Mouse (Mus musculus) layer of hippocampus, adult 18-20 months (tissue): ENCODE measurements around the gene Ctdspl. TPM values are rescaled to one million over a fixed set of nuclear protein-coding genes. Genes with fewer than 3 reads are reported as not detected.

Source experiments
- DNase-seq, 2 experiments: peaks; one replicate each; pipeline ENCODE4 v3.0.0; 2022; ENCODE audit warnings: low spot score in 2 of 2
- total RNA-seq, 2 experiments: library from RNA; stranded (reverse); gene quantifications; 2 replicates each; pipeline ENCODE4 v1.2.3; 2021

Ctdspl gene
- total RNA-seq, 2 experiments from 2014 or later = 25.1 to 27.1 TPM

- DNase-seq = no peak
Observed at GRCm38 (mm10) chr9:119053964-119054576, 127.8 kb downstream of the Ctdspl start.

- no peak for DNase-seq
Observed at GRCm38 (mm10) chr9:119055336-119055735, 129.1 kb downstream of the Ctdspl start.

- no peak for DNase-seq
Observed at GRCm38 (mm10) chr9:119058245-119058644, 132.0 kb downstream of the Ctdspl start.

- DNase-seq = no peak
Observed at GRCm38 (mm10) chr9:119060701-119061100, 134.4 kb downstream of the Ctdspl start.

DNA sequence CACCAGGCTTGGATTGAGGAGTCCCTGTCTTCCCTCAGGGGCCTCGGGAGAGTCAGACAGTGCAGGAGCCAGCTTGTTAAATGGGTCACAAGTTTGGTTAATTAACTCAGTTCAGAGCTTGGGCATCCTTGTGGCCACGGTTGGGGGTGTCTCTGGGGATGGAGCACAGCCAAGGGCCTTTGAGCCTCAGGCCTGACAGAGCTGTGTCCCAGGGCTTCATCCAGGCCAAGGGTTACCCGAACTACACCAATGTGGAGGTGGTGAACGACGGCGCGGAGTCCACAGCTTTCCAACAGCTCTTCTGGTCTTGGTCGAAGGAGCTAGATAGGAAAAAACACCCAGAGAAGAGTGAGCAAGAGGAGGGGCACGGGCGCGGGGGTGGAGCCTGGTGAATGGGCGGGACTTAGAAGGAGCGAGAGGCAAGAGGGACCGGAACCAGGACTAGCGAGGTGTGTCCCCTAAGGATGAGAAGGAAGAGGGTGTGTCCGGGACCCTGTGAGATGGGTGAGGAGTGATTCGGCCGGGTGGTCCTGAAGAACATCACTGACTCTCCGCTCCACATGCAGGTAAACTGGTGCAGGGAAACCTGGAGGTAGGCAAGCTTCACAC is 136.9 kb downstream of the Ctdspl start:
- no peak for DNase-seq

GRCm38 (mm10) chr9:119064296-119064695 is 138.0 kb downstream of the Ctdspl start:
- no peak for DNase-seq

- peak; percentile 66 to 87 for DNase-seq
Observed at GRCm38 (mm10) chr9:119067601-119068000, 141.3 kb downstream of the Ctdspl start.

- DNase-seq = no peak
Observed at GRCm38 (mm10) chr9:119068266-119068665, 142.0 kb downstream of the Ctdspl start.

DNA sequence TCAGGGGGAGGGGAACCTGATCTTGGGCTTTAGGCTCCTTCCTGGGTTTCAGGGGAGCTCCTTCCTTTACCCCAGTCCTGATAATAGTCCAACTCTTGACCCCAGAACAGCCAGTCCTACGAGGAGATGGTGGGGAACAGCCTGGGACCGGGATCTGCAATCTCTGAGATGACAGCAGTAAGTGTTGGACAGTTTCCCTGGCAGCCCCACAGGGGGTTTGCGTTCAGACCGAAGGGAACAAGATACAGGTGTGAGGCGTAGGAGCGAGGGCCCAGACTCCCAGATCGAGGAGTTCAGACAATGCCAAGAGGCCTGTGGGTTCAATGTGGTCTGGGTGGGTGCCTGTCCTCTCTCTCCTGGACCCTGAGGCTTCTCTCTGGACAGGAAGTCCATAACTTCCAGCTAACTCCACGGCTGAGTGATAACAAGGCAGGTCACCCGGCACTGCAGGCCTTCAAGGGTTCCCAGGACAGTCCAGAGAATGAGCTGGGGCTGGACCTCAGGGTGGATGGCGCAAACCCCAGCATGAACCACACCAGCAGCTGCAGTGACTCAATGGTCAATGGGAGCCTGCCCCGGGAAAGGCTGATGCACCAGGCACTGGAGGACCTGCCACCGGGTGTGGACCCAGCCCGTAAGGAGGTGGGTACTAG is 144.0 kb downstream of the Ctdspl start:
- no peak for DNase-seq

DNA sequence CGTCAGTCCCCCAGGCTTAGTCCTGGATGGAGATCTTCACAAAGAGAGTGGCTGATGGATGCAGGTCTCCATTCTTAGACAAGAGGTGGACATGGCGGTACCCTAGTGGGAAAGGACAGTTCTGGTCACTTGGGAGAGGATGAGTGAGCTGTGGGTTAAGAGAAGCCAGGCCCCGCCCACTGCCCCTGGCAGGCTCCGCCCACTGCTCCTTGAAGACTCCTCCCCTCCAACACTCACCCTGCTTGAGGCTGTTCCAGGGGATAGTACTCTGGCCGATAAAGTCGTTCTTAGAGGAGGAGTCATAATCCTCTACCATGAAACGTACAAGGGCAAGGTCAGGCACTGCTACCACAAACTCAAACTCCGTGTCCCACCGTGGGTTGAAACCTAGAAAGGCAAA is 145.5 kb downstream of the Ctdspl start:
- no peak for DNase-seq

- no peak for DNase-seq
Observed at GRCm38 (mm10) chr9:119073184-119073895, 147.1 kb downstream of the Ctdspl start.

DNA sequence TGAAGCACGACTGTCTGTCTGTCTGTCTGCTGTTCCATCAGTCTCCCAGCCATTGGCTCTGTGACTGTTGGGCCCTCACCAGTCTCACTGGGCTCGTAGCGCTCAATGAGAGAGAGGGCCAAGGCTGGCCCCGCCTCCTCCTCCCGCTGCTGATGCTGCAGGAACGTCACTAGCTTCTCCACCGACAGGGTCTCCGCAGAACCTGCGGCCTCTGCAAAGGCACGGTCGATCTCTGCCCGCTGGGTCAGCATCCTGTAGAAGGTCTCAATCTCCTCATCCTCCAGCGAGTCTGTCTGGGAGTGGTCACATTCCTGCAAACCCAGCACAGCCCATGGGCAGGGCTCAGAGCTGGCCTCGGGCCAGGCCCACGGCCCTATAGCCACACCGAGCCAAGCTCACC is 149.4 kb downstream of the Ctdspl start:
- no peak for DNase-seq

- DNase-seq = no peak
Observed at GRCm38 (mm10) chr9:119080040-119080675, 153.9 kb downstream of the Ctdspl start.

GRCm38 (mm10) chr9:119082039-119082438 is 155.8 kb downstream of the Ctdspl start:
- DNase-seq = no peak

DNA sequence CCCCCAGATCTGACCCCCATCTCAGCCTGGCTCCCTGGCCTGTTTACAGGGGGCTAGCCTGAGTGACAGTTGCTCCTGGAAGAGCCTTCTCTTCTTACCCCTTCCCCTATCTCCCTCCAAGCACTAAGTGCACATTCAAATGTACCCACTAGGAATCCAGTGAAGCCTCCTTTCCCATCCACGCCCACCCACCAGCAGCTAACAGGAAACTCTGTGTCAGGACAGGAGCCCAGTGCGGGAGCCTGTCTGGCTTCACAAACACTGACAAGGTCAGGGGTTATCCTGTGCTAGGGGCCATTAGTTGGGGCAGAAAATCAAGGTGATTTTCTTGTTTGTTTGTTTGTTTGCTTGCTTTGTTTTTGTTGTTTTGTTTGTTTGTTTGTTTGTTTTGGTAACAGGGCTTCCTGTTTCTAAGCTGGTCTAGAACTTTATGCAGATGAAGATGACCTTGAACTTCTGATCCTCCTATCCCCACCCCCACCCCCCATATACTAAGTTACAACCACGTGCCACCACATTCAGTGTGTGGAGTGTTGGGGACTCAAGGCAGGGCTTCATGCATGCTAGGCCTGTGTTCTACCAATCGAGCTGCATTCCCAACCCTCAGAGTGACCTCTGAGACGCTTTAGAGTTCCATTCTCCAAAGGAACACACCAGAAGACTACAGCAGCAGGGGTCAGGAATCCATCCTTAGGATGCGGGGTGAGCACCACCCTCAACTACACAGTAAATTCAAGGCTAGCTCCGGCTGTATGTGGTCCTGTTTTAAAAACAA is 156.6 kb downstream of the Ctdspl start:
- DNase-seq = no peak

DNA sequence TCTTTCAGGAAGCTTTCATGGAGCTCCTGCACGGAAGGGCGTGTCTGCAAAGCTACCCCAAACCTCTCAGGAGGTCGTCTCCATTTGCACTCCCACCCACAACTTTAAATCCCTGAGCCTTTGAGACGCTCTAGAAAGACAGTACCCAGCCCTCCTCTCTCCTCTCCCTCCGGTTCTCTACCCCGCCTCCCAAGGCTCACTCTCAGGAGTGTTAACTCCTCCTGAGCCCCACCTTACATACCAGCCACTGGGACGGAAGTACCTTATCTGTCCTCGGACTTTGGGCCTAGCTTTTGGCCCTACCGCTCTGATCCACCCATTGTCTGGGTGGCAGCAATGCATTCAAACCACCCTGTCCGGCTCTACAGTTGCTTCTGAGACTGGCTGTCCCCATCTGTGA is 157.7 kb downstream of the Ctdspl start:
- no peak for DNase-seq

DNA sequence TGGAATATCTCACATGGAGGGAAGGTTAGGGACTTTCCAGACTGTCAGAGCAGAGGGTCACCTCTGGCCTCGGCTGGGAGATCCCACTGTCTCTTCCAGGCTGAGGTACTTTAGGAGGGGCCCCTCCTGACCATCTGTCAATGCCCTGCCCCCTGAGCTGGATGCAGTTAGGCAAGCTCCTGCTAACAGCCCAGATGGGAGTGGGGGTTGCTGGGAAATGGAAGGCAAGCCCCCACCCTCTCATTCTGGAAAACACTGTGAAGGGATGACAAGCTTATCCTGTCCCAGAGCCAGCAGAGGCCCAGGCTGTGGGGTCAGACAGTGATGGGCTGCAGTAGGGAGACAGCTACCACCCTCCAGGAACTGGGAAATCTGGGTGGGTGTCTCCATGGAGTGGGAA is 160.2 kb downstream of the Ctdspl start:
- DNase-seq = peak in 1 of 2 experiments; percentile 59

DNA sequence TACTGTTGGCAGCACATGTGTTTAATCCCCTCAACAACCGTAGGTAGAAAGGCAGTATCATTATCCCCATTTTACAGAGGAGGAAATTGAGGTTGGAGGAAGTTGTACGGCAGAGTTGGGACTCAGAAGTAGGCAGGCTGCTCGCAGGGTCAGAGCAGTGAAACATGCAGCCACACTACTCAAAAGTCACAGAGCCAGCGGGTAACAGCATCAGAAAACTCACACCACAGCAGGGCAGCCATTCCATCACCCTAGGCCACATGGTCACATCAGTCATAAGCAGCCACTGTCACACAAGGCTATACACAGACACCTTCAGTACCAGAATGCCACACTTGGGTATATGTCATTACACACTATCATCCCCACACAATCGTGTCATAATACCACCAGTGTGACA is 161.1 kb downstream of the Ctdspl start:
- DNase-seq = no peak

DNA sequence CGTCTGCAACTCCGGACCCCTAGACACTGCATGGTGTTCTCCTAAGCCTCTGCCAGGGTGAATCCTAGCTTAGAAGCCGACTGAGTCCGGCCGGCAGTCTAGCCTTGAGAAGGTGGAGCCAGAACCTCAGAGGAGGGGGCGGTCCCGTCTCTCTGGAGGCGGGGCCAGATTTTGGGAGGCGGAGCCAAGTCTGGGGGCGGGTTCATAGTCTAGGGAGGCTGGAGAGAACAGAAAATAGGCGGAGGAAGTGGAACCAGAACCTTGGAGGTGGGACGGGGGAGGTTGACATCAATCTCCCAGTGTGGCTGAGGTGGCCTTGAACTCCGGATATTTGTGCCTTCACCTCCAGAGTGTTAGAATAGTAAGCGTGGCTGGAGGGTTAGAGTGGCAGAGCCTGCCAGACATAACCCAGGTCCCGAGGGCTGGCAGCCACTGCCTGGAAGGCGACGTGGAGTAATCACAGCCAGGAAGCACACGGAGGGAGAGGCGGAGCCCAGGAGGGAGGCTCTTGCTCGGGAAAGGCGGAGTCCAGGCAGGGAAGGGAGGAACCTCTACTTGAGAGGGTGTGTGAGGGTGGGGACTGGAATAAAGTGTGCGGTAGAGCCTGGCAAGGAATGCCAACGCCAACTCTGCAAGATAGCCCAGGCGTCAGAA is 162.0 kb downstream of the Ctdspl start:
- DNase-seq = peak in 1 of 2 experiments; percentile 71

GRCm38 (mm10) chr9:119089437-119089836 is 163.2 kb downstream of the Ctdspl start:
- no peak for DNase-seq
